Mouse (Mus musculus) CH12.LX (cell line): ENCODE measurements at regions not wholly inside any gene's neighbourhood (a gene's known extent, or its start where the extent isn't known, plus 50 kb on each side); places are given as distances from the start of the nearest gene placed in this dataset.

Experiments
- CHD2 ChIP-seq: IDR thresholded peaks from 2 replicates; pipeline ENCODE4 v1.6.1; 2011; ENCODE audit warnings: low read length, improper control_type of control experiment
- CTCF ChIP-seq, 2 experiments: IDR thresholded peaks in 1 of 2; conservative IDR thresholded peaks in 1 of 2; 2 replicates each; pipeline ENCODE4 v1.5.1; 2011 to 2012; ENCODE audit warnings: low read depth in 2 of 2, low read length in 2 of 2, improper control_type of control experiment in 1 of 2, inconsistent platforms in 1 of 2, mild to moderate bottlenecking in 1 of 2, moderate library complexity in 1 of 2
- E2F4 ChIP-seq: IDR thresholded peaks from 2 replicates; pipeline ENCODE4 v1.6.1; 2011; ENCODE audit warnings: low read depth, low read length, improper control_type of control experiment; ENCODE audit not compliant: insufficient replicate concordance
- ELF1 ChIP-seq: IDR thresholded peaks from 2 replicates; pipeline ENCODE4 v1.6.1; 2014; ENCODE audit warnings: low read depth, mild to moderate bottlenecking, inconsistent platforms, low read length, improper control_type of control experiment
- ETS1 ChIP-seq: conservative IDR thresholded peaks from 2 replicates; pipeline ENCODE4 v1.6.1; 2012; ENCODE audit warnings: low read depth, mild to moderate bottlenecking, inconsistent platforms, low read length, improper control_type of control experiment, moderate library complexity
- MEF2A ChIP-seq: IDR thresholded peaks from 2 replicates; pipeline ENCODE4 v1.6.1; 2014; ENCODE audit warnings: low read depth, mild to moderate bottlenecking, inconsistent platforms, low read length, improper control_type of control experiment, borderline replicate concordance
- NRF1 ChIP-seq: IDR thresholded peaks from 2 replicates; pipeline ENCODE4 v1.6.1; 2014; ENCODE audit warnings: low read depth, mild to moderate bottlenecking, inconsistent platforms, low read length, improper control_type of control experiment, moderate library complexity
- PAX5 ChIP-seq: IDR thresholded peaks from 2 replicates; pipeline ENCODE4 v1.6.1; 2012; ENCODE audit warnings: low read length, inconsistent platforms, mixed read lengths
- POLR2A ChIP-seq: IDR thresholded peaks from 2 replicates; pipeline ENCODE4 v1.6.1; 2011; ENCODE audit warnings: low read depth, mild to moderate bottlenecking, improper control_type of control experiment, low read length
- USF1 ChIP-seq: IDR thresholded peaks from 2 replicates; pipeline ENCODE4 v1.6.1; 2014; ENCODE audit warnings: low read depth, mild to moderate bottlenecking, inconsistent platforms, low read length, improper control_type of control experiment
- ZC3H11A ChIP-seq: IDR thresholded peaks from 2 replicates; pipeline ENCODE4 v1.6.1; 2012; ENCODE audit warnings: low read depth, mild to moderate bottlenecking, inconsistent platforms, low read length, improper control_type of control experiment
- ZMIZ1 ChIP-seq: IDR thresholded peaks from 2 replicates; pipeline ENCODE4 v1.6.1; 2012; ENCODE audit warnings: low read depth, mild to moderate bottlenecking, inconsistent platforms, low read length, improper control_type of control experiment
- ZNF384 ChIP-seq: IDR thresholded peaks from 2 replicates; pipeline ENCODE4 v1.6.1; 2012; ENCODE audit warnings: low read depth, low read length, improper control_type of control experiment, inconsistent platforms

- TF ChIP-seq ZC3H11A: no peak
- TF ChIP-seq CTCF (conservative IDR thresholded peaks at IDR 0.05 in 1 of 2, IDR thresholded peaks at IDR 0.05 in 1 of 2; ENCODE audit: low read depth in 2 of 2, low read length in 2 of 2): no peak
- no peak for TF ChIP-seq PAX5
- no peak for TF ChIP-seq POLR2A
- no peak for TF ChIP-seq USF1
- no peak for TF ChIP-seq CHD2
- no peak for TF ChIP-seq NRF1
- TF ChIP-seq ELF1: no peak
- TF ChIP-seq E2F4: no peak
- no peak for TF ChIP-seq ZMIZ1
- no peak for TF ChIP-seq MEF2A
- no peak for TF ChIP-seq ZNF384
- no peak for TF ChIP-seq ETS1
Observed at GRCm38 (mm10) chr8:53938392-53938791, 139.0 kb upstream of the Vegfc start.
